Mouse (Mus musculus): ENCODE measurements around the gene Dmxl2. TPM values are rescaled to one million over a fixed set of nuclear protein-coding genes. Genes with fewer than 3 reads are reported as not detected.

Dmxl2 gene
- polyA plus RNA-seq, 1 experiment from 2014 or later = 4.0 TPM

GRCm38 (mm10) chr9:54483215-54483614, 18.2 kb downstream of the Dmxl2 start:
- Histone ChIP-seq H3K27me3 (ENCODE audit: control insufficient read depth, insufficient read depth, low read length) (no peaks in the 10 kb centered on the region), H3K4me1 (ENCODE audit: control insufficient read depth, insufficient read depth, low read length) (no peaks in the 10 kb centered on the region), H3K27ac (ENCODE audit: low read length) (no peak overlapping the region), H3K4me3 (replicated peaks; ENCODE audit: low read length) (no peak overlapping the region), H3K36me3 (ENCODE audit: control insufficient read depth, insufficient read depth, low read length) (no peaks in the 10 kb centered on the region), H3K9me3 (replicated peaks; ENCODE audit: control insufficient read depth, low read length) (no peaks in the 10 kb centered on the region), H3K9ac (ENCODE audit: low read length) (no peak overlapping the region), H3K4me2 (ENCODE audit: low read depth, low read length) (no peak overlapping the region)
- WGBS = 74% methylated on average over 4 of the region's 4 CpGs
- no peak for ATAC-seq (ENCODE audit: insufficient read depth, low FRiP score)

GRCm38 (mm10) chr9:54482763-54483162, 18.7 kb downstream of the Dmxl2 start:
- Histone ChIP-seq H3K27ac (ENCODE audit: low read length) (no peak overlapping the region), H3K4me1 (ENCODE audit: control insufficient read depth, insufficient read depth, low read length) (no peaks in the 10 kb centered on the region), H3K4me3 (replicated peaks; ENCODE audit: low read length) (no peak overlapping the region), H3K36me3 (ENCODE audit: control insufficient read depth, insufficient read depth, low read length) (no peaks in the 10 kb centered on the region), H3K4me2 (ENCODE audit: low read depth, low read length) (no peak overlapping the region), H3K9ac (ENCODE audit: low read length) (no peak overlapping the region), H3K27me3 (ENCODE audit: control insufficient read depth, insufficient read depth, low read length) (no peaks in the 10 kb centered on the region), H3K9me3 (replicated peaks; ENCODE audit: control insufficient read depth, low read length) (no peaks in the 10 kb centered on the region)
- 82% methylated on average over 4 of the region's 4 CpGs for WGBS
- ATAC-seq (ENCODE audit: insufficient read depth, low FRiP score) = no peak

- 93% methylated on average over 1 of the region's 1 CpGs for WGBS
Observed at GRCm38 (mm10) chr9:54479054-54479453, 22.4 kb downstream of the Dmxl2 start.

GRCm38 (mm10) chr9:54478117-54478516, 23.3 kb downstream of the Dmxl2 start:
- H3K4me3 ChIP-seq (replicated peaks; ENCODE audit: low read length) = no peak overlapping the region
- H3K9me3 ChIP-seq (replicated peaks; ENCODE audit: control insufficient read depth, low read length) = no peaks in the 10 kb centered on the region
- H3K9ac ChIP-seq (ENCODE audit: low read length) = no peak overlapping the region
- 59% methylated on average over 3 of the region's 3 CpGs for WGBS
- H3K27ac ChIP-seq (ENCODE audit: low read length) = no peak overlapping the region
- H3K4me1 ChIP-seq (ENCODE audit: control insufficient read depth, insufficient read depth, low read length) = no peaks in the 10 kb centered on the region
- H3K27me3 ChIP-seq (ENCODE audit: control insufficient read depth, insufficient read depth, low read length) = no peaks in the 10 kb centered on the region
- no peak for ATAC-seq (ENCODE audit: insufficient read depth, low FRiP score)
- no peaks in the 10 kb centered on the region for H3K36me3 ChIP-seq (ENCODE audit: control insufficient read depth, insufficient read depth, low read length)
- H3K4me2 ChIP-seq (ENCODE audit: low read depth, low read length) = no peak overlapping the region

More at GRCm38 (mm10) chr9:54479054-54479453, 22.4 kb downstream of the Dmxl2 start:
- no peak overlapping the region for H3K9ac ChIP-seq (ENCODE audit: low read length)
- no peak overlapping the region for H3K4me3 ChIP-seq (replicated peaks; ENCODE audit: low read length)
- H3K4me2 ChIP-seq (ENCODE audit: low read depth, low read length) = no peak overlapping the region
- no peak overlapping the region for H3K27ac ChIP-seq (ENCODE audit: low read length)
- no peak for ATAC-seq (ENCODE audit: insufficient read depth, low FRiP score)
- H3K36me3 ChIP-seq (ENCODE audit: control insufficient read depth, insufficient read depth, low read length) = no peaks in the 10 kb centered on the region
- no peaks in the 10 kb centered on the region for H3K27me3 ChIP-seq (ENCODE audit: control insufficient read depth, insufficient read depth, low read length)
- no peaks in the 10 kb centered on the region for H3K9me3 ChIP-seq (replicated peaks; ENCODE audit: control insufficient read depth, low read length)
- H3K4me1 ChIP-seq (ENCODE audit: control insufficient read depth, insufficient read depth, low read length) = no peaks in the 10 kb centered on the region

GRCm38 (mm10) chr9:54474546-54474945, 26.9 kb downstream of the Dmxl2 start:
- no peaks in the 10 kb centered on the region for H3K36me3 ChIP-seq (ENCODE audit: control insufficient read depth, insufficient read depth, low read length)
- H3K27me3 ChIP-seq (ENCODE audit: control insufficient read depth, insufficient read depth, low read length) = no peaks in the 10 kb centered on the region
- H3K9ac ChIP-seq (ENCODE audit: low read length) = no peak overlapping the region
- 75% methylated on average over 5 of the region's 5 CpGs for WGBS
- no peaks in the 10 kb centered on the region for H3K4me1 ChIP-seq (ENCODE audit: control insufficient read depth, insufficient read depth, low read length)
- H3K27ac ChIP-seq (ENCODE audit: low read length) = no peak overlapping the region
- H3K4me3 ChIP-seq (replicated peaks; ENCODE audit: low read length) = no peak overlapping the region
- H3K9me3 ChIP-seq (replicated peaks; ENCODE audit: control insufficient read depth, low read length) = no peaks in the 10 kb centered on the region
- no peak for ATAC-seq (ENCODE audit: insufficient read depth, low FRiP score)
- no peak overlapping the region for H3K4me2 ChIP-seq (ENCODE audit: low read depth, low read length)

- Histone ChIP-seq H3K4me2 (ENCODE audit: low read depth, low read length) (no peak overlapping the region), H3K4me3 (replicated peaks; ENCODE audit: low read length) (no peak overlapping the region), H3K9me3 (replicated peaks; ENCODE audit: control insufficient read depth, low read length) (no peaks in the 10 kb centered on the region), H3K36me3 (ENCODE audit: control insufficient read depth, insufficient read depth, low read length) (no peaks in the 10 kb centered on the region), H3K27ac (ENCODE audit: low read length) (no peak overlapping the region), H3K4me1 (ENCODE audit: control insufficient read depth, insufficient read depth, low read length) (no peaks in the 10 kb centered on the region), H3K9ac (ENCODE audit: low read length) (no peak overlapping the region), H3K27me3 (ENCODE audit: control insufficient read depth, insufficient read depth, low read length) (no peaks in the 10 kb centered on the region)
- 46% methylated on average over 4 of the region's 4 CpGs for WGBS
- no peak for ATAC-seq (ENCODE audit: insufficient read depth, low FRiP score)
Observed at GRCm38 (mm10) chr9:54474031-54474430, 27.4 kb downstream of the Dmxl2 start.

- no peaks in the 10 kb centered on the region for H3K4me1 ChIP-seq (ENCODE audit: control insufficient read depth, insufficient read depth, low read length)
- no peak overlapping the region for H3K9ac ChIP-seq (ENCODE audit: low read length)
- no peaks in the 10 kb centered on the region for H3K9me3 ChIP-seq (replicated peaks; ENCODE audit: control insufficient read depth, low read length)
- 22% methylated on average over 3 of the region's 3 CpGs for WGBS
- H3K4me2 ChIP-seq (ENCODE audit: low read depth, low read length) = no peak overlapping the region
- no peaks in the 10 kb centered on the region for H3K27me3 ChIP-seq (ENCODE audit: control insufficient read depth, insufficient read depth, low read length)
- H3K36me3 ChIP-seq (ENCODE audit: control insufficient read depth, insufficient read depth, low read length) = no peaks in the 10 kb centered on the region
- no peak overlapping the region for H3K4me3 ChIP-seq (replicated peaks; ENCODE audit: low read length)
- H3K27ac ChIP-seq (ENCODE audit: low read length) = no peak overlapping the region
- ATAC-seq (ENCODE audit: insufficient read depth, low FRiP score) = no peak
Observed at GRCm38 (mm10) chr9:54472784-54473183, 28.6 kb downstream of the Dmxl2 start.

- 83% methylated on average over 2 of the region's 2 CpGs for WGBS
- Histone ChIP-seq H3K27me3 (ENCODE audit: control insufficient read depth, insufficient read depth, low read length) (no peaks in the 10 kb centered on the region), H3K27ac (ENCODE audit: low read length) (no peak overlapping the region), H3K36me3 (ENCODE audit: control insufficient read depth, insufficient read depth, low read length) (no peaks in the 10 kb centered on the region), H3K4me2 (ENCODE audit: low read depth, low read length) (no peak overlapping the region), H3K9me3 (replicated peaks; ENCODE audit: control insufficient read depth, low read length) (no peaks in the 10 kb centered on the region), H3K9ac (ENCODE audit: low read length) (no peak overlapping the region), H3K4me3 (replicated peaks; ENCODE audit: low read length) (no peak overlapping the region), H3K4me1 (ENCODE audit: control insufficient read depth, insufficient read depth, low read length) (no peaks in the 10 kb centered on the region)
- no peak for ATAC-seq (ENCODE audit: insufficient read depth, low FRiP score)
Observed at GRCm38 (mm10) chr9:54469339-54469738, 32.1 kb downstream of the Dmxl2 start.

- 71% methylated on average over 1 of the region's 1 CpGs for WGBS
- H3K4me1 ChIP-seq (ENCODE audit: control insufficient read depth, insufficient read depth, low read length) = no peaks in the 10 kb centered on the region
Observed at GRCm38 (mm10) chr9:54467433-54467933, 33.9 kb downstream of the Dmxl2 start.

More at GRCm38 (mm10) chr9:54467433-54467933, 33.9 kb downstream of the Dmxl2 start:
- no peaks in the 10 kb centered on the region for H3K9me3 ChIP-seq (replicated peaks; ENCODE audit: control insufficient read depth, low read length)
- H3K4me3 ChIP-seq (replicated peaks; ENCODE audit: low read length) = no peak overlapping the region
- no peak overlapping the region for H3K9ac ChIP-seq (ENCODE audit: low read length)
- no peak for ATAC-seq (ENCODE audit: insufficient read depth, low FRiP score)
- no peaks in the 10 kb centered on the region for H3K27me3 ChIP-seq (ENCODE audit: control insufficient read depth, insufficient read depth, low read length)
- H3K4me2 ChIP-seq (ENCODE audit: low read depth, low read length) = no peak overlapping the region
- H3K27ac ChIP-seq (ENCODE audit: low read length) = no peak overlapping the region
- no peaks in the 10 kb centered on the region for H3K36me3 ChIP-seq (ENCODE audit: control insufficient read depth, insufficient read depth, low read length)

Measured in stomach, embryonic 16.5 days (tissue).